Mouse (Mus musculus): ENCODE results near the gene Add3. TPM values are rescaled to one million over a fixed set of nuclear protein-coding genes. Genes with fewer than 3 reads are reported as not detected.

The Add3 gene
- total RNA-seq, 2 experiments from 2014 or later, result 45.2 to 48.6 TPM

DNA sequence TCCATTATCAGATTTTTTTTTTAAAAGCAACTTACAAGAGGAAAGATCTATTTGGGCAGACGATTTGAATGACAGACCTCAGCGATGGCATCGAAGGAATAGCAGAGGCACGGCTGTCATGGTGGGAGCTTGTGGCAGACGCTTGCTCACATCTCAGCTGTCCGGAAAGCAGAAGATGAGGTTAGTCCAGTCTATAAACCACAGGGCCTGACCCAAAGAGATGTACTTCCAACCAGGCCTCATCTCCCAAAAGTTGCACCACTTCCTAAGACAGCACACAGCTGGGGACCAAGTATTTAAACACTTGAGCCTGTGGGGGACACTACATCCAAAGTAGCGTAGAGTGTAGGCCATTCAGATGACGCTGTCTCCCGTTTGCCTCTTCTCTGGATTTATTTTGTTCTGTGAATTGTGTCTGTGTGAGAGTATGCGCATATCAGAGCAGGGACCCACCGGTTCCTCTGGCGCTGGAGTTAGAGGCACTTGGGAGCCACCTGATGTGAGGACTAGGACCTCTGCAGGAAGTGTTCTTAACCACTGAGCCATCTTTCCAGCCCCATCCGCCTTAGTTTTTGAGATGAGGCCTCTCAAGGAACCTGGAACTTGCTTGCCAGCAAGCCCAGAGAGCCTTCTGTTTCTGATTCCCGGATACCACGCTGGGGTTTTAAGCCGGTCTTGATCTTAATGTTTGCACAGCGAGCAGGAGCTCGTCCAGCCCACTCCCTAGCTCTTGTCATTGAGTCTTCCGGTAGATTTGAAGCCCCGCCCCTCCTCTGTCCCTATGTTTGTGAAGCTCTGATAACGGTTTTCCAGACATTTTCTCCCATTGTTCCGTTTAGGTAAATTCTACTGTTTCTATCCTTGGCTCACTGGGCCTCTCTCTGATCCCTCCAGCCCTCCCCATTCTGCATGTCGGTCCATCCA lies 156.3 kb downstream of the Add3 start:
- no peak for DNase-seq
- intact Hi-C loops (cut with DNase I), result no loop called here

Other genes with a start within 250 kb of the Add3 start
- gene Xpnpep1, start 100.2 kb upstream of the Add3 start, total RNA-seq (2021), result 10 to 100 TPM; 79.1 to 85.7 TPM
- gene Mxi1, start 170.1 kb downstream of the Add3 start, total RNA-seq (2021), result 10 to 100 TPM; 50.9 to 51.7 TPM
- not detected for gene Gm10197, start 231.3 kb downstream of the Add3 start, total RNA-seq (2021)

Measured in heart, postnatal 36 days (tissue).